Mouse (Mus musculus) intestine, postnatal 0 days (tissue): ENCODE data around the gene Egfl8. TPM values are rescaled to one million over a fixed set of nuclear protein-coding genes. Genes with fewer than 3 reads are reported as not detected.

ENCODE experiments used
- ATAC-seq: fragments of 200-750 bp; cut with Nextera tagmentation; 2 replicates; pipeline ENCODE4 v1.8.0; 2017; ENCODE audit warnings: mild to moderate bottlenecking, moderate TSS enrichment, moderate library complexity
- H3K27ac ChIP-seq: fragments of 300-500 bp; sonication (generic); 2 replicates; pipeline ENCODE4 v1.5.1; 2014; ENCODE audit warnings: mild to moderate bottlenecking, low read depth, low read length, moderate library complexity
- H3K27me3 ChIP-seq: fragments of 300-500 bp; sonication (generic); replicated peaks from 2 replicates; pipeline ENCODE4 v1.6.1; 2014; ENCODE audit warnings: low read length, mixed read lengths; ENCODE audit not compliant: control insufficient read depth, insufficient read depth
- H3K36me3 ChIP-seq: fragments of 300-500 bp; sonication (generic); 2 replicates; pipeline ENCODE4 v1.6.1; 2014; ENCODE audit warnings: mild to moderate bottlenecking, moderate library complexity; ENCODE audit not compliant: control insufficient read depth, insufficient read depth
- H3K4me1 ChIP-seq: fragments of 300-500 bp; sonication (generic); replicated peaks from 2 replicates; pipeline ENCODE4 v1.6.1; 2014; ENCODE audit warnings: antibody characterized with exemption, low read length, mixed read lengths; ENCODE audit not compliant: control insufficient read depth, insufficient read depth
- H3K4me2 ChIP-seq: fragments of 300-500 bp; sonication (generic); replicated peaks from 2 replicates; pipeline ENCODE4 v1.6.1; 2014; ENCODE audit warnings: low read depth, mild to moderate bottlenecking, moderate library complexity
- H3K4me3 ChIP-seq: fragments of 300-500 bp; sonication (generic); 2 replicates; pipeline ENCODE4 v1.5.1; 2014; ENCODE audit warnings: low read depth, low read length
- H3K9ac ChIP-seq: fragments of 300-500 bp; sonication (generic); 2 replicates; pipeline ENCODE4 v1.6.1; 2014; ENCODE audit warnings: mild to moderate bottlenecking, low read depth, low read length
- H3K9me3 ChIP-seq: fragments of 300-500 bp; sonication (generic); 2 replicates; pipeline ENCODE4 v1.6.1; 2016; ENCODE audit warnings: mixed run types; ENCODE audit not compliant: control insufficient read depth
- CTCF ChIP-seq: sonication (generic); IDR thresholded peaks from 2 replicates; pipeline ENCODE4 v1.5.1; 2016; ENCODE audit warnings: low read depth, mild to moderate bottlenecking, control low read depth, antibody characterized with exemption, moderate library complexity
- WGBS: fragments of 180-500 bp; shearing (Covaris S2); extraction: QIAGEN DNeasy Blood & Tissue Kit; methylation state at CpG from one replicate; pipeline ENCODE4 v1.1.7; 2014; 5-methylcytosine and 5-hydroxymethylcytosine counted together
- polyA plus RNA-seq: library from polyadenylated mRNA; unstranded; fragments of >200 nt; fragmentation: Nextera tagmentation; extraction: Ambion mirVana; gene quantifications from 2 replicates; pipeline ENCODE4 v1.2.1, GENCODE M21; 2015

The Egfl8 gene
- polyA plus RNA-seq, 1 experiment from 2014 or later, result 2.5 TPM

- peak; percentile 49 for TF ChIP-seq CTCF
- H3K36me3 ChIP-seq, result peaks cover 32% of the 10 kb centered on the region
- no peaks in the 10 kb centered on the region for H3K9me3 ChIP-seq
- 84% methylated on average over 9 of the region's 9 CpGs for WGBS
- H3K4me3 ChIP-seq, result no peak overlapping the region
- H3K9ac ChIP-seq, result no peak overlapping the region
- no peak for ATAC-seq
- no peaks in the 10 kb centered on the region for H3K27me3 ChIP-seq
- H3K4me2 ChIP-seq, result no peak overlapping the region
- H3K4me1 ChIP-seq, result no peaks in the 10 kb centered on the region; the same call in 1 of the 2 replicates
- H3K27ac ChIP-seq, result no peak overlapping the region
Observed at GRCm38 (mm10) chr17:34623161-34623560, 7.4 kb upstream of the Egfl8 start.

GRCm38 (mm10) chr17:34621006-34621405, 5.2 kb upstream of the Egfl8 start:
- Histone ChIP-seq H3K4me2 (no peak overlapping the region), H3K27me3 (no peaks in the 10 kb centered on the region), H3K4me1 (no peaks in the 10 kb centered on the region), H3K36me3 (peaks cover 49% of the 10 kb centered on the region), H3K4me3 (no peak overlapping the region), H3K9ac (no peak overlapping the region), H3K27ac (no peak overlapping the region), H3K9me3 (no peaks in the 10 kb centered on the region)
- 50% methylated on average over 8 of the region's 8 CpGs for WGBS
- no peak for TF ChIP-seq CTCF
- ATAC-seq, result peak; percentile 58

GRCm38 (mm10) chr17:34618999-34619398, 3.2 kb upstream of the Egfl8 start:
- peak; percentile 90 for TF ChIP-seq CTCF
- peaks cover 62% of the 10 kb centered on the region for H3K36me3 ChIP-seq
- no peak overlapping the region for H3K9ac ChIP-seq
- no peak overlapping the region for H3K4me2 ChIP-seq
- WGBS, result 15% methylated on average over 6 of the region's 6 CpGs
- H3K4me3 ChIP-seq, result no peak overlapping the region
- H3K27me3 ChIP-seq, result no peaks in the 10 kb centered on the region
- H3K9me3 ChIP-seq, result no peaks in the 10 kb centered on the region
- H3K4me1 ChIP-seq, result no peaks in the 10 kb centered on the region
- ATAC-seq, result peak; percentile 29
- H3K27ac ChIP-seq, result no peak overlapping the region

- TF ChIP-seq CTCF, result no peak
- Histone ChIP-seq H3K9me3 (no peaks in the 10 kb centered on the region), H3K27me3 (no peaks in the 10 kb centered on the region), H3K36me3 (peaks cover 74% of the 10 kb centered on the region), H3K4me1 (no peaks in the 10 kb centered on the region), H3K4me3 (no peak overlapping the region), H3K27ac (no peak overlapping the region), H3K9ac (no peak overlapping the region), H3K4me2 (no peak overlapping the region)
- 93% methylated on average over 10 of the region's 10 CpGs for WGBS
- no peak for ATAC-seq
Observed at GRCm38 (mm10) chr17:34613830-34614229, 1.9 kb downstream of the Egfl8 start.

- Histone ChIP-seq H3K4me2 (no peak overlapping the region), H3K36me3 (peaks cover 78% of the 10 kb centered on the region), H3K9ac (no peak overlapping the region), H3K4me3 (no peak overlapping the region), H3K4me1 (no peaks in the 10 kb centered on the region), H3K9me3 (no peaks in the 10 kb centered on the region), H3K27me3 (no peaks in the 10 kb centered on the region), H3K27ac (no peak overlapping the region; the same call in 1 of the 2 replicates)
- no peak for TF ChIP-seq CTCF
- WGBS, result 79% methylated on average over 11 of the region's 11 CpGs
- no peak for ATAC-seq
Observed at GRCm38 (mm10) chr17:34613054-34613645, 2.6 kb downstream of the Egfl8 start.

GRCm38 (mm10) chr17:34611050-34611449, 4.7 kb downstream of the Egfl8 start:
- Histone ChIP-seq H3K27me3 (no peaks in the 10 kb centered on the region), H3K36me3 (peaks cover 62% of the 10 kb centered on the region), H3K9me3 (no peaks in the 10 kb centered on the region), H3K9ac (no peak overlapping the region), H3K4me1 (0 out of 2 replicates have a peak, but pooled peaks cover 5% of the 10 kb centered on the region), H3K27ac (no peak overlapping the region), H3K4me2 (no peak overlapping the region), H3K4me3 (no peak overlapping the region)
- WGBS, result 95% methylated on average over 8 of the region's 8 CpGs
- TF ChIP-seq CTCF, result no peak
- no peak for ATAC-seq
